In genomic region chr13:111405956-111406355, GRCm38 (mm10) we compare ENCODE assay signal across 18 mouse cellular contexts.
"Had no signal": no experiment of that assay in that cellular context is flagged by ENCODE, and none has a peak within 500 bp of the region (broad histone marks: within the 10 kb centered on the region; RNA-seq: fewer than 3 reads in every experiment).

No protein-coding gene starts in this region.

- H3K9ac ChIP-seq: limb, embryonic 15.5 days; liver, embryonic 14.5 days; liver, postnatal 0 days; lung, embryonic 14.5 days; midbrain, embryonic 12.5 days; midbrain, embryonic 15.5 days; neural tube, embryonic 13.5 days had no signal

- H3K9me3 ChIP-seq: limb, embryonic 15.5 days; midbrain, embryonic 12.5 days; midbrain, embryonic 15.5 days; neural tube, embryonic 13.5 days had no signal

- H3K4me2 ChIP-seq: limb, embryonic 15.5 days; liver, embryonic 11.5 days; lung, embryonic 14.5 days; midbrain, embryonic 12.5 days; midbrain, embryonic 15.5 days; neural tube, embryonic 13.5 days had no signal

- DNase-seq: kidney, adult 18-20 months; kidney, adult 9 months; kidney, postnatal 14 days; kidney, postnatal 4 days; layer of hippocampus, postnatal 36 days; liver, postnatal 0 days; lung, embryonic 14.5 days; thymus, postnatal 25 days had no signal

- H3K27ac ChIP-seq: limb, embryonic 15.5 days; liver, embryonic 14.5 days; macrophage; midbrain, embryonic 12.5 days; midbrain, embryonic 15.5 days; neural tube, embryonic 13.5 days had no signal

- H3K36me3 ChIP-seq: limb, embryonic 15.5 days; midbrain, embryonic 12.5 days; midbrain, embryonic 15.5 days; neural tube, embryonic 13.5 days had no signal

- H3K4me3 ChIP-seq: limb, embryonic 15.5 days; midbrain, embryonic 12.5 days; midbrain, embryonic 15.5 days; myocyte; neural tube, embryonic 13.5 days had no signal

- H3K4me1 ChIP-seq: midbrain, embryonic 12.5 days; neural tube, embryonic 13.5 days had no signal

- ATAC-seq: intestine, embryonic 16.5 days; liver, postnatal 0 days; lung, postnatal 0 days; midbrain, embryonic 15.5 days had no signal

- H3K27me3 ChIP-seq: limb, embryonic 15.5 days; midbrain, embryonic 12.5 days; midbrain, embryonic 15.5 days; neural tube, embryonic 13.5 days had no signal
